Mouse (Mus musculus): ENCODE results near the gene Doc2b.
"Not testable (repeated sequence)": the region's sequence is repeated elsewhere in the genome, so short reads cannot be mapped to it uniquely, and the experiment has no call there.

Gene Doc2b

DNA sequence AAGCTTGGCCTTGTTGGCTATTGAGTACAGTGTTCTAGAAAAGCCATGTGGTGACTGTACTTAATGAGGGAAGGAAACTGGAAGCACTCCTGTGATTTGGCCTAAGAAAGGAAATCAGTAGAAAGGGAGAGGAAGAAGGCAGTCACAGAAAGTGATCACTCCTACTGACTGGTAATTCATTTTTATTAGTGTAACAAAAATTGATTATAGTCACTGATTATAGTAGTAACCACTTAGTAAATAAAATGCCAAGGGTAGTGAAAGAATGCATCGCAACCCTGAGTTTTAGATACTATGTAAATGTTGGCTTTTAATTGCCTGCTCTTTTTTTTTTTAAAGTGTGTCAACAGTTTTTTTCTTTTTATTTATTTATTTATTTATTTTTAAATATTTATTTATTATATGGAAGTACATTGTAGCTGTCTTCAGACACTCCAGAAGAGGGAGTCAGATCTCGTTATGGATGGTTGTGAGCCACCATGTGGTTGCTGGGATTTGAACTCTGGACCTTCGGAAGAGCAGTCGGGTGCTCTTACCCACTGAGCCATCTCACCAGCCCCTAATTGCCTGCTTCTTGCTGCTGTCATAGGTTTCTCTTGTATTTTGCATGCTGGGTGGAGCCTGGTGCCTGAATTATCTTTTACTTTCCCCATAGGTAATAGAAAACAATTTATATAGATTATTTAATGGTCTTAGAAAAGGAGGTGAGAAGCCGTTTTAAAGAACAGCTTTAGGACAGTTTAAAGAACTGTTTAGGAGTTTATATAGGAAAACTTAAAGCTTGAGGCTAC lies 60.2 kb downstream of the Doc2b start:
- no peak for DNase-seq (ENCODE audit: low spot score in 2 of 2)

DNA sequence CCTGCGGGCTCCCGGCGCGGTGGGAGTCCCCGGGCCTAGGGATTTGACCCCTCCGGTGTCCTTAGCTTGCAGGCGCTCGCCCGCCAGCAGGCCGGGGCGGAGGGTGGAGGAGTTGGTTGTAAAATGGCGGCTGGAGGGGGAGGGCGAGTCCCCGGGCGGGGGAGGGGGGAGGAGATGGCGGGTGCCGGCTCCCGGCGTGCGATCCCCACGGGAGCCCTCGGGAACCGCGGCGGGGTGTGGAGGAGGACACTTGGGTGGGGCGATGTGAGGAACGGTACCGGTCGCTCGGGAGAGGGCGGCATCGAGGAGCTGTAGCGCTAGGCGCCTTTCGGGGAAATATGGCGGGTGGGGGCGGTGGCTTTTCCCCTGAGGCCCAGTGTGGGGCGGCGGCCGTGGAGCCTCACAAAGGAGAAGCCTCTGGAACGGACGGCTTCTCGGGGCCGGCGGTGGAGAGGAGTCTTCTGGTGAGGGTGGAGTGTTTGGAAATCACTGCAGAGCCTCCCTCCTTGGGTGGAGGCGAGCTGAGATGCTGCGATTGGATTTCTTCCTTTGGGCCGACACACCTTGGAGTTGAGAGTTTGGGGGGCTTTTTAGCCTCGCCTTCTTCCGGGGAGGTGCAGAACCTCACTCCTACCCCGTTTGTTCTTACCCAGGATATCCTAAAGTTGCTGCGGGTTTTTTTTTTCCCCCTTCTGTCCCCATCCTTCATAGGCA lies 62.5 kb downstream of the Doc2b start:
- DNase-seq (ENCODE audit: low spot score in 2 of 2), result peak; percentile 76 to 90

DNA sequence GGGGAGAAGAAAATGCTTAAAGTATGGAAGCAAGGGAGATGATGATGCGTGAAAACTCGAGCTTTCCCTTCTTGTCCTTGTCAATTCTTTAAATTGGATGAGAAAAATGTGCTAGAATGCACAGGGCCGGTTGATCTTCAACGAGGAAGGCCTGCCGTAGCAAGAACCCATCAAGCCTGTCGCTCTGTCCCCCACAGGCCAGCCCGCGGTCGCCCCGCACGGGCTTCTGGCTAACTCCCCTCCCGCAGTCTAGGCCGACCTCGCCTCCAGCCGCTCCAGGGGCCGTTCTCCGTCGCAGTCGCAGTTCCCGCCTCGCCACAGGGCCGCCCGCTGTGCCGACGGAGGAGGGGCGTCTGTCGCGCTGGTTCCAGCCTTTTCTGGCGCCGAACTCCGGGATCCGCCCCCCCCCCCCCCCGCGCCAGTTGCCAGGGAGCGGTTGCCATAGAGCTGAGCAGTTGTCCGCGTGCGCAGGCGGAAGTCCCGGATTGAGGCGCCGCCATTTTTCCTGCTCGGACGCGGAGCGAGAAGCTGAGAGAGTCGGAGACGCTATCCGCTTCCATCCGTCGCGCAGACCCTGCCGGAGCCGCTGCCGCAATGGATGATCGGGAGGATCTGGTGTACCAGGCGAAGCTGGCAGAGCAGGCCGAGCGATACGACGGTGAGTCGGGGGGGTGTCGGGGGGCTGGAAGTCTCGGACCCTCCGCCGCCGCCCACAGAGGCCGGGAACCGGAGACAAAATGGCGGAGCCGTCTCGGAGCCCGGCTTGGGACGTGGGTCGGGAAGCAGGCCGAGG lies 63.2 kb downstream of the Doc2b start, which contains the start of gene Ywhae:
Gene Ywhae (plus strand): TSS at position 436 of the 793 bp plus-strand sequence.
- DNase-seq (ENCODE audit: low spot score in 2 of 2), result peak in 1 of 2 experiments; percentile 90

DNA sequence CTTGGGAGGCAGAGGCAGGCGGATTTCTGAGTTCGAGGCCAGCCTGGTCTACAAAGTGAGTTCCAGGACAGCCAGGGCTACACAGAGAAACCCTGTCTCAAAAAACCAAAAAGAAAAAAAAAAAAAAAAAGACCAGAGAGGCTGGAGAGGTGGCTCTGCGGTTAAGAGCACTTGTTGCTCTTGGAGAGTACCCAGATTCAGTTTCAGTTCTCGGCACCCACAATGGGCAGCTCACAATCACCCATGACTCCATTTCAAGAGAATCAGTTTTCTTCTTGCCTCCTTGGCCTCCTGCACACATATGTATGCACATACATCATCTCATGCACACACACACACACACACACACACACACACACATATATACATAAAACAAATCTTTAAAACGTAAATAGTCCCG lies 68.2 kb downstream of the Doc2b start:
- not testable (repeated sequence) for DNase-seq (ENCODE audit: low spot score in 2 of 2)

DNA sequence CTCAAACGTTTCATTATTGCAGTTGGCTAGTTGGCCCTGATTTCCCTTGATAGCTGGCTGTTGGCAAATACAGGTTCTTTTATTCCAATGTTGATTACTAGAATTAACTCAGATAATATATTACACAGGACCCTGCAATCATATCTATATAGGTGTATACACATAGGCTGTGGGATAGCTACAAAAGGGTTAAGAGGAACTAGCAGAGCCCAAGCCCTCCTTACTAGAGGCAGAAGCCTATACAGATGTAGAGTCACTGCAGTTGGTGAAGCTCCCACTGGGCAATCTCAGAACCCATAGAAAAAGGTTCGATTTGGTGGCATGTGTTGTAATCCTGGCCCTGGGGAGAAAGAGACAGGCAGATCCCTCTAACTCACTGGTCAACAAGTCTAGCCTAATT lies 68.7 kb downstream of the Doc2b start:
- no peak for DNase-seq (ENCODE audit: low spot score in 2 of 2)

DNA sequence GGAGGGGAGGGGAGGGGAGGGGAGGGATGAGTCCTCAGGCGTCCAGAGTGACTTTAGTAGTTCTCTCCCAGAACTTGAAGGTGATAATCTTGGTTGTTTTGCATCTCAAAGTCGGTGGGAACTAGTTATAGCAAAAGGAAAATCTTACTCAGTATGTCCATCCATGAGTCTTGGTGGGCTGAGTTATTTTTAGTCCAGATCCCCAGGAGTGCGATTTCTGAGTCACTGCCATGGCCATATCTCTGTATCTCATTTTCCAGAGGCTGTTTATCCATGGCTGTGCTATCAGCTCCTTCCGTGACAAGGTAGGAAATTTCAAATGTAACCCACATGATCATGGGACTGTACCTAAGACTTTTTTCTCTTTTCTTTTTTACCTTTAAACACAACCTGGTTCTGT lies 73.5 kb downstream of the Doc2b start:
- DNase-seq (ENCODE audit: low spot score in 2 of 2), result no peak
